Mouse (Mus musculus): ENCODE data around the gene Trmt112.
"Not testable (repeated sequence)": the region's sequence is repeated elsewhere in the genome, so short reads cannot be mapped to it uniquely, and the experiment has no call there.

Gene Trmt112

DNA sequence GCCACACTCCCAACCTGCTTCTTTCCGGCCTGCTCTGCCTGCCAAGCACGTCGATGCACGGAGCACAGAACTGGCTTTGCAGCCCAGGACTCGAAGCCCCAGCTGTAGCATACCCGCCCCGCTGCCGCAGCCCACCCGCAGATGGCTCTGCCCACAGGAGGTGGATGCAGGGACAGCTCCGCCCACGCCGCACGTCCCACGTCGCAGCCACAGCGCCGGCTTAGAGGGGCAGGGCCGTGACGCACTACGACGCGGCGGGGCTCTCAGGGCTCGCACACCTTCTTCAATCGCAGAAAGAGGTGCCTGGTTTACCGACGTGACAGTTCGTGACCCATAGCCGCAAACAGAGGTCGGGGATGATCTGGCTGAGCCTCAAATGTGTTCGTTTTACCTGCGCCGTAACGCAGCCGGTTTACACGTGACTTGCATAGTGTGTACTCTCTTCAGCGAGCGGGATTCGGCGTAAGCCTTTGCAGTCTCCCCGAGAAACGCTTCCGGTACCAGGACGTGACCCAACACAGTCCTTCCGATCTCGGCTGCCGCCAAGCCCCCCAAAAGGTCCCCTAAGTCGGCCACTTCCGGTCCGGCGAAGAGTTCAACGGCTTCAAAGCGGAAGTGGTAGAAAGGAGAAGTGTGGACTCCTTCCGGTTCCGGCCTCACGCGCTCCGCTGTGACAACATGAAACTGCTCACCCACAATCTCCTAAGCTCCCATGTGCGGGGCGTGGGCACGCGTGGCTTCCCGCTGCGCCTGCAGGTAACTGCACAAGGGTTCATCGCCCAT lies at the start of gene Trmt112, which contains the start of gene Prdx5:
Gene Trmt112, plus strand, starts transcription at position 192 of the 783 bp plus-strand sequence.
Gene Prdx5, minus strand, starts transcription at position 600 of the 783 bp plus-strand sequence.
- peak; percentile 97 for DNase-seq

DNA sequence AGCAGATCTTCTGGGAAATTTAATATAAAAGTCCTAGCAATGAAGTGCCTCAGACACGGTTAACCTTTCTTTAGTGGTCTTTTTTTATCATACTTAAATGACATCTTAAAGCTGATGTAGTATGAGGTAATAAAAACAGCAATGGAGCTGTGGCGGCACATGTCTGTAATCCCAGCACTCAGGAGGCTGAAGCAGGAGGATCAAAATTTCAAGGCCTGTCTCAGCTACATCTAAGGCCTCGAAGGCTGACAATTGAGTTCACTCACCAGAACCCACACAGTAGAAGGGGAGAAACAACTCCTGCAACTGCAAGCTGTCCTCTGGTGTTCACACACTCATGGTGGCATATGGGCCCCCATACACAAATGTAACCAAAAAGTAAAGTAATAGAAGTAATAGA lies 49.5 kb upstream of the Trmt112 start:
- no peak for DNase-seq

DNA sequence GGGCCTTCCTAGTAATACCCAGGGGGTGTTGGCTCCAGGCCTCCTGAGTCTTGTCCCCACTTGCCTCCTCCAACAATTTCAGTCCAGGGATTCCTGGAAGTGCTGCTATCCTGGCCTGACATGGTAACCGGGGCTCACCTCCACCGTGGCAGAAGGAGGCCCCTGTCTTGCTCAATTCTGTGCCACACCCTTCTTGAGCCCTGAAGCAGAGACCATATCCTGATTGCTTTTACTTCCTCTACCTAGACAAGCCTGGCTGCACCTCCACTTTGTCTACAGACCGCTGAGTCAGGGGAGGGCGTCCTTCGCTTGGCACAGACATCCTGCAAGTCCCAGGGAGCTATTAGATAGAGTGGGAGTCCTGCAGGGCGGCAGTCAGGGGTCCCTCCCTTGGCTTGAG lies 48.8 kb upstream of the Trmt112 start:
- no peak for DNase-seq

DNA sequence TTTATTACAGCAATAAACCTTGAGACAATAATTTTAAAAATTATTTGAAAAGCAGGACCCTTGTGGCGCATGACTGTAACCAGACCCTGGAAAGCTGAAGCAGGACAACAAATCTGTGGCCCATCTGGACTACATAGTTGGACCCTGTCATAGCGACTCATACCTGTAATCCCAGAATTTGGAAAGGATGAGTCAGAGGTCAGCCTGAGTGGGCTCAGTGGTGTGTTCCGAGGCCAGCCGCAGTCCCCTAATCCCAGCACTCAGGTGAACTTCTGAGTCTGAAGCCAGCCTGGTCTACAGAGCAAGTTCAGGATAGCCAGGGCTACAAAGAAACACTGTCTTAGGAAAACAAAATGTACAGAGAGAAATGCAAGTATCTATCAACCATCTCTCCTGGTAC lies 48.0 kb upstream of the Trmt112 start:
- no peak for DNase-seq

DNA sequence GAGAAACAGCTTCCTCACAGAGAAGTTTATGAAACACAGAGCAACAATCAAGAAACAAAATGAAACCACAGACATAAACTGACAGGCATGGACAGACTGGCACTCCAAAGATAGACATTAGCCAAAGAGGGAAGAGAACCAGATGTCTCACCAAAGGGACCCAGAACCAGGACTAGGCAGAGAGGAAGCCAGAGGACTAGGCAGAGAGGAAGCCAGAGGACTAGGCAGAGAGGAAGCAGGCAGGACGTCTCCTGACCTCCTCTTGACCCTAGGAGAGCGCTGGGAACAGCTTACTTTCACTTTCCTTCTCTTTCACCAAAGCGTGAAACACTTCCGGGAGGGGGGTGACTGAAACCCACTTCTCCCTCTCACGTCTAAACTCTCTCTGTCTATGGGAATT lies 40.1 kb upstream of the Trmt112 start:
- peak; percentile 60 for DNase-seq

DNA sequence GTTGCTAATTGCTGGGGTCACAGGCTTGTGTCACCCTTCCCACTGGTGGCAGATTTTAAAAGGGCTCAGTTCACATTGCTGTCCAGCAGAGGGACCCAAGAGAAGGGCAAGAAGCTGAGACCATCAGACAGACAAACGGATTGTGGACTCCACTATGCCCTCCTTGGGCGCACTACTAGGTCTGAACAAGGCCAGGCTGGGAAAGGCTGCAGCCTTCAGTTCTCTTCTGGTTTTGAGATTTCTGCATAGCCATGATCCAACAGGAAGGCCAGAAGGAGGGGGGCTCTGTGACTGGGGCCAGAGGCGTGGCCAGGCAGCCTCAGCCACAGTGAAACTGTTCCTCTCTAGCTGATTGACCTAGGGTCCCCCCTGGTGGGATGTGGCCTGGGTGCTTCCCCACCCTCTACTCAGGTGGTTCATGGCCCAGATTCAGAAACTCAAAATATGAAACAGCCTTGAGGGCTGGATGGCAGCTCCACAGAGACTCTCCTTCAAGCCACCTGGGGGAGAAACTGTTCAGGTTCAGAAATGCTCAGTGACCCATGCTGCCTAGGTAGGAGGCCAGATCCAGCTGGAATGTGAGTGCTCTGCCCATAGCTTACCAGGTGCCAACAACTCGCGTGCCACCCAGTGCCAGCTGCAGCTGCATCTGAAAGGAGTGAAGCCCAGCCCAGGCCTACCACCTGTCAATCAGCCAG lies 37.8 kb upstream of the Trmt112 start:
- peak; percentile 42 for DNase-seq

DNA sequence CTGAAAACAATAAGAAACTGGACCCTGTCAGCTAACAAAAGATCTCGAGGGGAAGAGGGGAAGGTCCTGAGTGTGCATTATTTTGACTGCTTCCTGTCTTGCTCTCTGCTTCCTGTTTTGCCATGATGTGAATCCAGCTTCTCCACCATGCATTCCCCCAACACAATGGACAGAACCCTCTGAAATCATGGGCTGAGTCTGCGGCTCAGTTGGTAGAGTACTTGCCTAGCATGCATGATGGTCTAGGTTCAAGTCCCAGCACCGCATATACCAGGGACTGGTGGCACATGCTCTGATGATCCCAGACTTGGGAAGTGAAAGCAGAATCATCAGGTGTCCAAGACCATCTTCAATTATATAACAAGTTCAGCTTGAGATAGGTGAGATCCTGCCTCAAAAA lies 36.8 kb upstream of the Trmt112 start:
- no peak for DNase-seq

DNA sequence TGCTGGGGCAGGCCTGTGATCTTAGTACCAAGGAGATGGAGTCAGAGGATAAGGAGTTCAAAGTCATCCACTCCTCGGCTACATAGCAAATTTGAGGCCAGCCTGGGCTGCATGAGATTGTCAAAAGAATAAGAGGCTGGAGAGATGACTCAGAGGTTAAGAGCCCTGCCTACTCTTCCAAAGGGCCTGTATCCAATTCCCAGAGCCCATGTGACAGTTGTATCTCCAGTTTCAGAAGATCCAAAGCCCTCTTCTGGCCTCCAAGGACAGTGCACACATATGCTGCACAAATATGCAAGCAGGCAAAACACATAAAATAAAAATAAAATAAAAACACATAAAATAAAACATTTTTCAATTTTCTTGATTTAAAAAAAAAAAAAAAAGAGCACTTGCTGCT lies 35.2 kb upstream of the Trmt112 start:
- DNase-seq: no peak

DNA sequence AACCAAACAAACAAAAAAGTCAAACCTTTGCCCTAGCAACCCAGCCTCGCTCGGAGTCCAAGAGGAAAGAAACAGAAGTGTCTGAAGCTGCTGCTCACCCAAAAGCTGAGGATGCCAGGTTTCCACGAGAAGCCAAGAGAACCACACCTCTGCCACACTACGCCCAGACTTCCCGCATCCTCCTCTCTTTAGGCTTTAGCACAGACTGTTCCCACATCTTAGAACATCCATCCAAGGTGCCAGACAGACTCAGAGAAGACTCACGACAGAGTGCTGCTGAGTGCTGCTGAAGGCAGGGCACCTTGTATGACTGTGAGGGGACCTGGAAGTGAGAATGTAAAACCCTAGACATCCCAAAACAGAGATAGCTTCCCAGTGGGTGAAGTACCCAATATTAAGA lies 33.7 kb upstream of the Trmt112 start:
- DNase-seq: no peak

DNA sequence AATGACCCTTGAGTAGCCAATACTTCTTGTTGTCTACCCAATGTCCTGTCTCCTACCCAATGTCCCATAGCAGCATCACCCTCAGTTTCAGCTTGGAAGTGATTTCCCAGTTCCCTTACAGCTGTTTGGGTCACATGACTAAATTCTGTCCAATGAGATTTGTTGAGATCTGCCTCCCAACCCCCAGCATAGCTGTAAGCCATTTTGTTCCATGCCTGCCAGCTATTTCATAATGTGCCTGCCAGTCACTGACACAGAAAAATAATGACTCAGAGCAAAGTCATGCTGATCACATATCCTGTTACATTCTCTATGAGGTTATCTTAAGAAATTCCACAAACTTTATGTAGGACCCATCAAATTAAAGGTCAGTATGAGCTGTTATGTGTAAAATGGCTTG lies 32.7 kb upstream of the Trmt112 start:
- no peak for DNase-seq

DNA sequence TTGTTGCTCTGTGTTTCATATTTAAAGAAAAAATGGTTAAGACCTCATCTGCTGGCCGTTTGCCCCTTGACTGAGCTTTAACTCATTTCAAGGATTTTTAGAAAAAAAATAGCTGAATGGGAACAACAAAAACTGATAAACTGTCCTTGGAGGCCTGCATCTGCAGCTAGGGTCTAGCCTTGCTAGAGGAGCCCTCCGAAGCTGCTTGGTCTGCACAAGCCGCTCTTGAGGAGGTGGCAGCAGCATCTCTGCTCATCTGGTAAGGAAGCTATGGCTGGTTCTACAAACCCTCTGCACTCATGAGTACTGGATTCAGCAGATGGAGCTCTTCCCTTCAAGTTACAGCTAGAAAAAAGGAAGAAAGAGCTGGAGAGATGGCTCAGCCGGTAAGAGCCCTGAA lies 31.5 kb upstream of the Trmt112 start:
- DNase-seq: no peak

DNA sequence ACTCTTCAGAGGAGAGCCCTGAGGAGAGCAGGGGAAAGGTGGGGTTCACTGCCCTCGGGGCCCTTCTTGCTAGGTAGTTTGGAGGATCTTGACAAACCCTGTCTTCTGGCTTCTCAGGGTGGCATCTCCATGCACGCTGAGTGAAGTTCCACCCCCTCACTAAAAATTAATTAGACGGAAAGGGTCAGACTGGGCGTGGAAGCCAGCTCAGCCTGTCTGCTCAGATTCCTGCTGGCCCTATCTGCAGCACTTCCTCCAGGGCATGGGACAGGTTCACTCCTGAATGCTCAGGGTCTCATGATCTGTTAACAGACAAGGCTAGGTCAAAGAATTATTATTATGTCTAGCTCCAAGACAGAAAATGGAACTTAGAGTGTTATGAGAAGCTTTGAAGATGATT lies 17.0 kb upstream of the Trmt112 start:
- DNase-seq: no peak

DNA sequence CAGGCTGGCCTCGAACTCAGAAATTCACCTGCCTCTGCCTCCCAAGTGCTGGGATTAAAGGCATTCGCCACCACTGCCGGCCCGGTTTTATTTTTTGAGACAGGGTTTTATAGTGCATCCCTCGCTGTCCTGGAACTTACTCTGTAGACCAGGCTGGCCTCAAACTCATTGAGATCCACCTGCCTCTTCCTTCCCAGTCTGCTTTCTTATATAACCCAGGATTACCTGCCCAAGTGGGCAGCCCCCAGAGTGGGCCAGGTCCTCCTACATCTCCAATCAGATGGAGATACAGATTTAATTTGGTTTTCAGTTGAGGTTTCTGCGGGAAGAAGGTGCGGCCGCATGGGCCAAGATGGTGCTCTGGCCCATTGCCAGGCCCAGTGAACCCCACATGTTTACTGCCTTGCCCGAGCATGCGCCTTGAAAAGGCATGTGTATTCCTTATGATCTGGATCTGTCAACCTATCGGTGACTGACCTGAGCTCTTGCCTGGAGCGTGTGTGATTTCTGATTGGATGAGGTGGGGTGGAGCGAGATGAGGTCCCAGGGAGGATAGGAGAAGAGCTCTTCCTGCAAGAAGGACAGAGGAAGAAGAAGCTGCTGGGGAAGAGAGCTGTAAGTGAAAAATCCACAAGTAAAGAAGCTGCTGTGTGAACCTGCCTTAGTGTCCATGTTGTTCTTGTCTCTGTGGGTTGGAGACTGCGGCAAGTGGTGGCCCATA lies 15.6 kb upstream of the Trmt112 start:
- no peak for DNase-seq

DNA sequence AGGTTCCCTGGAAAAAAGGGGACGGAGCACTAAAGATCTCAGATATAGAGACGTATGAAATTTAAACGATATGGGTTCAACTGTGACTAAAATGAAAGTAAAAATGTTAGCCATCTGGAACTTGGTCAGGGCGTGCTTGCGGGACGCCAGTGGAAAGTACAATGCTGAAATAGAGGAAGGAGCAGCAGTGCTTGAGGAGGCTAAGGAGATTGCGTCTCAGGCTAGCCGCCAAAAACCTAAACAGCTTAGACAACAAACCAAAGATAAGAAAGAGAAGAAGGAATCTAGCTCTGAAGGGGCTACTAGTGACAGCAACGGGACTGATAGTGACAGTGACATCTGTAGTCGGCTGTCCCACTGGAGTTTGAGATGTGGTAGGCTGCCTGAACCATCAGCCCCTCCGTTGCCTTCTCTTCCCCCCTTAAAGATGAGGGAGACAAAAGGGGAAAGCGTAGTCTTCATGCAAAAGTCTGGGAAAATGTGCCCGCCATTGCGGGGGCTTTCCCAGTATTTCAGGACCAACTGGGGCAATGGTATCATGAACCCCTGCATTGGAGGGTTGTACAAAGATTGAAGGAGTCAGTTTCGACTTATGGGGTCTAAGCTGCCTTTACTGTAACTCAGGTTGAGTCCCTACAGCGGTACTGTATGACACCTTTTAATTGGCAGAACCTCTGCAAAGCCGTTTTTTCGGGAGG lies 13.7 kb upstream of the Trmt112 start:
- DNase-seq: not testable (repeated sequence)

DNA sequence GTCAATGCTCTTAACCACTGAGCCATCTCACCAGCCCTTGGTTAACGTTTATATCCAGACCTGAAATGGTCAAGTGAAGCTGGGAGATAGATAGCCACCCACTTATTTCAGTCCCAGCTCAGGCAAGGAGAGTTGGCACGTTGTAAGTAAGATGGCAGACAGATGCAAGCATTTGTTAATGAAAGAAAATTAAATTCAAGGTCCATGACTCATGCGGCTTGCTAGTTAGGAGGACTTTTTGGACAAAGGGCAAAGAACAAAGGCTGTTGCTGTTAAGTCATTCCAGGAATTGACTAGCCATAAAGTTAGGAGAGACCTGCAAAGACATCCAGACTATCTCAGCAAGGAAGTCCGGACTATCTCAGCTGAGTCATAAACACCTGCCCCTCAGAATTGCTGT lies 9.9 kb upstream of the Trmt112 start:
- no peak for DNase-seq

DNA sequence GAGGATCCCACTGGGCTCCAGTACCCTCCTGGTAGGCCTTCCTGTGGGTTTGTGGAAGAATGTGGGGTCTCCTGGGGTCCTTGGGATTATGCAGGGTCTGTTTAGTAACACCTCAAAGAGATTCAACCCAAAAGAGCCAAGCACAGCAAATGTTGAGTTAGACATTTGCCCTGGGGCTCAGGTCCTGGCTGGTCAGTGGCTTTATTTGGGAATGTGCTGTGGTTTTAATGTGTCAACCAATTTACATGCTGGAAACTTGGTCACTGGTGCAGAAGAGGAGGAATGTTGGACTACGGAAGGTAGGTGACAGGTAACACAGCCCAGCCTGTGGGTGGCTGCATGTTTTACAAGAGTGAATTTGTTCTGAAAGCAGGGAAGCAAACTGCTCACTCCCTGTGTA lies 6.5 kb upstream of the Trmt112 start:
- DNase-seq: no peak

DNA sequence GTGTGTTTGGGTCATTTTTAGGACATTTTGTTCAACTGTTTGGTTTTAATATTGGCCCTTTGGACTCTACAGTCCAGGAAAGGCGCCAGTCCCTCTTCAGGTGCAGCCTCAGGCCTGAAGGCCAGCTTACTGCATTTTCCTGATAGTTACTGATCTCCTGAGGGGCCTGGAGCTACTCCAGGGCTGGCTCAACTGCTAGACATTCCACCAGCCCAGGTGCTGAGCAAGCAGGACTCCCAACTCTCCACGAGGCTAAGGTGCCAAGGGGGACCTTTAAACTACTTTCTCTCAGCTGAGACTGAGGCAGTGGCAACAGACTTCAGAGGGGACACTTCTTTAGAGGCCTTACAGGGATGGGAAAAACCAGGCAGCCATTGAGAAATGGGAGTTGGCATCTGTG lies 4.7 kb upstream of the Trmt112 start:
- DNase-seq: no peak

DNA sequence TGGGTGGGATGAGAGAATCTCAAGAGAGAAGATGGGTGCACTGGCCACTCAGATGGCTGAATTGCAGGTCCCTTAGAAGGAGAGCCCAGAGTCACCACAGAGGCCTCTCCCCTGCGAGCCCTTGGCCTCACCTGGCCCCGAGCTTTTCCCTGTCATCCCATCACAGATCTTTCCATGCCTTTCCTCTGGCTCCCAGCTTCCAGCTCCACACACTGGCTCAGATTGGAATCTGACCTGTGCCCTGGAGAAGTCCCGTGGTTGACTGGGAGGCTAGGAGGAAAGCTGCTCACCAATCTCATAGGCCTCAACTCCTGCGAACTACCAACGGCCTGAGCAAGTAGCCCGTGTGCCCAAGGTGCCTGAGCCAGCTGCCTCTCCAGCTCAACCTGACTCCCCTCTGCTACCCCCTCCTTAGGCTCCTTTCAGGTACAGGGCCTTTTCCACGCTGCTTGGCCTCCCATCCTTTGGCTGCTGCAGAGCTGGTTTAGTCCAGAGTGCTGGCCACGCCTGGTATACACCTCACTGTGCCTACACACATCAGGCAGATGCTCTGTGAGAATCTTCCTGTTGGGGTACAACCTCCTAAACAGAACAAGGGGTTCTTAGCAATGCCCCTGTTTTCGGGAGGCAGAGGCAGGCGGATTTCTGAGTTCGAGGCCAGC lies 3.9 kb upstream of the Trmt112 start:
- no peak for DNase-seq

DNA sequence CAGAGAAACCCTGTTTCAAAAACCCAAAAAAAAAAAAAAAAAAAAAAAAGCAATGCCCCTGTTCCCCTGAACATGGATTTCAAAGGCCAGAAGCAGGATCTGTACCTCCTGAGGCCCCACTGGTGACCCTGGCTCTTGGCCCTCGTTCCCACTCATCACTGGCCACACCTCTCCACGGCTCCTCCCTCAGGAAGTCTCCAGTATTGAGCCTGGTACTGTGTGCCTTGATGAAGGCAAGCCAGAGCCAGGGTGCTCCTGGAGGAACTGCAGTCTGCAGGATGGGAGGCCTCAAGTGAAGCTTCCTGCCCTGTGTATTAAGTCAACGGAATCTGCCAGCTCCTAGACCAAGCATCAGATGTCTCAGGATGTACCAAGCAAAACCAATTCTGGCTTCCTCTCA lies 3.3 kb upstream of the Trmt112 start:
- no peak for DNase-seq

DNA sequence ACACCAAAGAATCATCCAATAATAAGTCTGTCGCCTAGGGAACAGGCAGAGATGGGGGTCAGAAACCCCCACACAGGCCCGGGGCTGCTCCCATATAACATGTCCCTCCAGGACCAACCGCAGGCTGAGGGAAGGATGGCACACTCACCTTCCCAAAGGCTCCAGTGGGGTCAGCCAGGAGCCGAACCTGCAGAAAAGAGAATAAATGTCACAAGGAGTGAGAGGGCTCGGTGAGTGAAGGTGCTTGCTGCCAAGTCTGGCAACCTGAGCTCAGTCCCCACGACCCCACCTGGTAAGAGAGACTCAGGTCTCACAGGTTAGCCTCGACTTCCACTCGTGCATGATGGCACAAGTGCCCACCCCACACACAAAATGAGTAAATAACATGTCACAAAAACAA lies 2.4 kb upstream of the Trmt112 start:
- no peak for DNase-seq

DNA sequence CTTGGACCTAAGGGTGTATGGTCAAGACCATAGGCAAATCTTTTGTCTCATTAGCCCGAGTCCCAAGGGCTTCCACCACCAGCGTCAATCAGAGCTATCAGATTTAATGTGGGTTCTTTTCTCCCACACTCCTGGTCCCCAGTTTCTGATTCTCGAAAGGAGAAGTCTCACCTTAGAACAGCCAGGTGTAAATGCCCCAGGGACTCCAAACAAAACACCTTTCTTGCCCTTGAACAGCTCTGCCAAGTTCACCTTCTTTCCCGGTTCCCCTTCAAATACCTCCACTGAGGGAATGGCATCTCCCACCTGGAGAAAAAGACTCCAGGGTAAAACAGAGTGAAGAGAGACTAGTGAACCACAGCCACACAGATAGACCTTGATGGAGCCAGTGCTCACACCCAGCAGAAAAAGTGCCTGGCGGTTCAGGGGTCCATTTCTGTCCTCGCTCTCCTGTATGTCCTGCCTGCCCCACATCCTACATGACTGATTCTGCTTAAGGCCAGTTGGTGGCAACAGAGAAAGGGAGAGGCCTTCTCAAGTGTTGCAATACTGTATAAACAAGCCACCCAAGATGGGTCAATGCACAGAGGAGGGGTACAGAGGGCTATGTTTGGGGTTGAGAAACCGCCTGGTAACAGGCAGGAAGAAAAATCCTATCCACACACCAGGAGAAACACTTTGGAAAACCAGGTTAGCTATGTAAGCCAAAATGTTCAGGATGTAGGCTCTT lies 1.5 kb upstream of the Trmt112 start:
- no peak for DNase-seq

DNA sequence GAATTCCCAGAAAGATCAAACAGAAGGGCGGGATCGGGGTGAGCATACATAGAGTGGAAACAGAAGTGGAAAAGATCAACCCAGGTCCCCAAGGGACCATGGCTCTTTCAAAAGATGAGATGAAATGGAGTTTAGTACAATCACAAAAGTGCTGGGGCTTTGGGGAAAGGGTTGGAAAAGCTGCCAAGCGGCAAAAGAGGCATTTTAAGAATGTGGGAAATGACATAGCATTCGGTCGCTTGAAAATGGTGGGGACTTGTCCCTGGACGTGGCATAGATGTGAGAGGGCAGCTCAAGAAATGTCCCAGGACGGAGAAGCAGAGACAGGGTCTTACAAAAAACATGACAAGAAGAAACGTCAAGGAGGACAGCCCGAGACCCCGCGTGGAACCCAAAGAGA lies 477 bp upstream of the Trmt112 start:
- no peak for DNase-seq
